Mouse (Mus musculus) embryonic fibroblast, embryonic 13.5 days (primary cell): Measurements from ENCODE around the gene Gabrr1. TPM values are rescaled to one million over a fixed set of nuclear protein-coding genes. Genes with fewer than 3 reads are reported as not detected.
A peak's percentile ranks its signal among the peaks of the same experiment; 100 is the strongest.

Source experiments
- H3K27ac ChIP-seq: 2 replicates; pipeline ENCODE4 v1.5.1; 2012; ENCODE audit warnings: low read length, control low read depth, inconsistent platforms; ENCODE audit not compliant: insufficient read depth
- H3K4me1 ChIP-seq: 2 replicates; pipeline ENCODE4 v1.6.1; 2011; ENCODE audit warnings: low read length; ENCODE audit not compliant: control insufficient read depth, insufficient read depth
- H3K4me3 ChIP-seq: 2 replicates; pipeline ENCODE4 v1.5.1; 2011; ENCODE audit warnings: mild to moderate bottlenecking, control low read depth, low read length; ENCODE audit not compliant: insufficient read depth
- CTCF ChIP-seq: IDR thresholded peaks from 2 replicates; pipeline ENCODE4 v1.5.1; 2011; ENCODE audit warnings: mild to moderate bottlenecking, control low read depth, low read length, moderate library complexity, borderline replicate concordance; ENCODE audit not compliant: insufficient read depth
- POLR2A ChIP-seq: IDR thresholded peaks from 2 replicates; pipeline ENCODE4 v1.6.1; 2011; ENCODE audit warnings: low read depth, mild to moderate bottlenecking, control low read depth, low read length, moderate library complexity
- polyA plus RNA-seq: library from polyadenylated mRNA; stranded (reverse); fragments of >200 nt; gene quantifications from 2 replicates; pipeline ENCODE4 v1.2.4, GENCODE M21; 2011; ENCODE audit warnings: low read depth; ENCODE audit not compliant: missing spikeins, insufficient read length

Gabrr1 gene
- polyA plus RNA-seq, 1 experiment, result not detected

DNA sequence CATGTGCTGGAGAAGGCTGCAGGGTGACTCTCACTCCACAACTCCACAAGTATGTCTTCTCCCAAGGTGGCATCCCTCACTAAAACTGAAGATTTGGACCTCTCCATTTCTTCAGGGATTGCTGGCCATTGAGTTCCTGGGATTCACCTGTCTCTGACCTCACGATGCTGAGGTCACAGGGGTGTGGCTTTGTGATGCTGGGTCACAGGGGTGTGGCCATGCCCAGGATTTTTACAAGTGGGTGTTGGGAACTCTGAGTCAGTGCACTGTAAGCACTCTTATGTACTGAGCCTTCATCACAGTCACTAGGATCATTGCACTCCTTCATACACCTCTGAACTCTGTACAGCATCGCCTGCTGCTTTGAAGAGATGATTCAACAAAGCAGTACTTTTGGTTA, 75.2 kb downstream of the Gabrr1 start:
- Histone ChIP-seq H3K4me3 (no peak overlapping the region), H3K27ac (no peak overlapping the region), H3K4me1 (peaks cover 3% of the 10 kb centered on the region; the same call in 1 of the 2 replicates)
- no peak for TF ChIP-seq CTCF
- no peak for TF ChIP-seq POLR2A

DNA sequence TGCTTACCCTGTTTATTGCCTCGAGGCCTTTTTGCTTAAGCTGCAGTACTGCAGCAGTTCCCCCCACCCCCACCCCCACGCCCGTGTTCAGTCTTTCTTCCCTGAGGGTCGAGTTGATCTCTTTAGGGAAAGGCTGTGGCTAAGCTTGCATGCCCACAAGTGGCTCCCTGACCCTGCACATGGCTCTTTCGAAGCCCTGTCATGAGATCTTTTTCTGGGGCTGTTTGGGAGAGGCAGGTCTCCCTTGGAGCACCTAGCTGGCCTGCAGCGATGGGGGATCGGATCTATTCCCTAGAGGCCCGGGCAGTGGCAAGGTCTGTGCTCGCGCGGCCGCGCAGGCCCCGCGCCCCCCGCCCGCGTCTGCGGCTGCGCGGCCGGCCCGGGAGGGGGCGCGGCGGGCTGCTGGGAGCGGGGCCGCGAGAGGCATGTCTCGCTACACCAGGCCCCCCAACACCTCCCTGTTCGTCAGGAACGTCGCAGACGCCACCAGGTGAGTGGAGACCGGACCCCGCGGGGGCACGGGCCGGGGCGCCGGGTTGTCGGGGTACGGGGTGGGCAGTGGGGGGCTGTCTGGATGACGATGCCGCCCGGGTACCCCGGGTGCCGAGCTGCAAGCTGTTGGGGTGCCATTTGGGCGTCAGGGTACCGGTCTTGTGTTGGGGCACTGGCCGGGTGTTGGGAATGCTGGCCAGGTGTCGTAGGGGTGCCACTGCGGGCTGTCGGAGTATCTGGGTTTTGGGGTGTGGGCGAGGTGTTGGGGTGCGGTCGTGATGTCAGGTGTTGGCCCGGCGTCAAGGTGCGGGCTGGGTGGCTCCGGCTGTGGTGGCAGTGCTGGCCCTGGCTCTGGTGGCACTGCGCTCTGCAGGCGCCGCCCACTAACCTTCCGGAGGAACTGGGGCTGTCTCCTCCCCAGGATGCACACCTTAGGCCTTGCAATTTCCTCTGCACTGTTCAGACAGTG, 76.8 kb downstream of the Gabrr1 start, which contains the start of gene Srsf12:
Gene Srsf12 (plus strand): TSS at position 111 of the 961 bp plus-strand sequence.
- no peak for TF ChIP-seq POLR2A
- Histone ChIP-seq H3K27ac (no peak within 1 kb of the TSS), H3K4me1 (peaks cover 3% of the 10 kb centered on the region; the same call in 1 of the 2 replicates), H3K4me3 (peak within 1 kb of the TSS; percentile 27)

Other genes with a start within 250 kb of the Gabrr1 start
- 2.3 and 3.9 TPM in 2 replicates for gene Ankrd6, start 181.7 kb upstream of the Gabrr1 start, polyA plus RNA-seq
- 3.1 and 3.4 TPM in 2 replicates for gene Rragd, start 149.5 kb upstream of the Gabrr1 start, polyA plus RNA-seq
- 103 and 124 TPM in 2 replicates for gene Ube2j1, start 101.1 kb upstream of the Gabrr1 start, polyA plus RNA-seq
- gene Gabrr2, start 69.5 kb upstream of the Gabrr1 start, polyA plus RNA-seq, result not detected in 2 replicates
- gene Pm20d2, start 57.2 kb downstream of the Gabrr1 start, polyA plus RNA-seq, result 0.60 TPM in 1 of 2 replicates, not detected in the other
- gene Srsf12, start 76.5 kb downstream of the Gabrr1 start, polyA plus RNA-seq, result 1.2 and 2.2 TPM in 2 replicates
- 50.9 and 66.6 TPM in 2 replicates for gene Pnrc1, start 157.6 kb downstream of the Gabrr1 start, polyA plus RNA-seq
- gene Rngtt, start 177.8 kb downstream of the Gabrr1 start, polyA plus RNA-seq, result 24.9 and 30.7 TPM in 2 replicates